Comparison of ENCODE assay signal across 9 mouse cellular contexts in the genomic region with DNA sequence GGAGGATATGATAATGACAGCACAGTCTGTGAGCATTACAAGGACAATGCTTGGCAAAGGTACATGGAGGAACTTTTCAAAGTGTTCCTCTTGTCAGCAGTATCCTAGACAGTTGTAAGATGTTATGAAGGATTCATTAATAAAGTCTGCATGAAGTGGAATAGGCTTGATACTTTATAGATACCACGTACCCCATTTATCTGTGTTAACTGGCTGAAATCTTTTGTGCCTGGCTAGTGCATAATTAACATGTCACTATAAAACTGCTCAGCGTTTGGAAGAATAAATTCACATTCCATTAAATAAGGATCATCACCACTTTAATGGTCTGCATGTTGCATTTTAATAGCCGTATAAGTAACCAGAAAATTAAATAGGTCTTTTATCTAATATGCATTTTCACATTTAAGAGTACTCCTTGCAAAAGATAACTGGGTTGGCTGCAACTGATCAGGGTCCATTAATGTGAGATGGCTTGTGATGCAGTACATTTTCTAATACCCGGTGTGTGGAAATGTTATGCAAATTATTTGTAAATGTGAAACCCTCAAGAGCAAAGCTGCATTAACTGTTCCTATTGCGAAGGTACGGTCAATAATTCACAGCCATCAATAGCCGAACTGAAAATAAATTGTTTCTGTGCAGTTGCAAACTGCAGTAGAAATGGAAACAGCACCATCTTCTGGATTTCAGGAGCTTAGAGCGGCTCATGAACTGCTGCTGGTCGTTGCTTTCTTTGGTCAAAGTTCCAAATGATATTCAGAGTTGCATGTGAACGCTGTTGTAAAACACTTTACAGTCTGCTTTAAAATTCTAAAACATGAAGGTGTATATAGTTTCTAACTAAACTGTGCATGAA.
DNase-seq lines count a peak whose midpoint lies in the region; ATAC-seq and TF ChIP-seq lines count a peak whose summit lies in the region.
"Had no signal": no experiment of that assay in that cellular context is flagged by ENCODE, and none has a peak within 500 bp of the region (broad histone marks: within the 10 kb centered on the region; RNA-seq: fewer than 3 reads in every experiment).

No protein-coding gene starts in this region.

- peak; percentile 92 for ATAC-seq in frontal cortex, adult (ENCODE audit: low TSS enrichment)
- ATAC-seq in forebrain, embryonic 15.5 days (replicated peaks): peak; percentile 74; the same call in 1 of the 2 replicates
- no peak for ATAC-seq in limb, embryonic 14.5 days (ENCODE audit: low FRiP score, low read depth)

- H3K79me2 ChIP-seq in C2C12 (ENCODE audit: control insufficient read depth, insufficient read depth): no peaks in the 10 kb centered on the region

- whole genome bisulfite sequencing in forebrain, embryonic 15.5 days: 40% methylated on average over 10 of the region's 10 CpGs
- WGBS in limb, embryonic 14.5 days: 32% methylated on average over 10 of the region's 10 CpGs

- no peaks in the 10 kb centered on the region for H3K79me3 ChIP-seq in C2C12 (ENCODE audit: low read depth)

- TF ChIP-seq CTCF in C2C12 (IDR thresholded peaks at IDR 0.05; ENCODE audit: control insufficient read depth, insufficient read depth, insufficient read length): peak; percentile 40

- TF ChIP-seq POLR2A in limb, embryonic 14.5 days (IDR thresholded peaks at IDR 0.05; ENCODE audit: borderline replicate concordance, extremely low read depth, insufficient read depth, insufficient read length): no peak

- H3K27ac ChIP-seq in forebrain, embryonic 15.5 days (replicated peaks): no peak overlapping the region
- no peak overlapping the region for H3K27ac ChIP-seq in limb, embryonic 14.5 days (replicated peaks; ENCODE audit: low read depth, low read length)
- H3K27ac ChIP-seq: limb, embryonic 15.5 days had no signal

- no peaks in the 10 kb centered on the region for H3K9me3 ChIP-seq in forebrain, embryonic 15.5 days
- no peaks in the 10 kb centered on the region for H3K9me3 ChIP-seq in limb, embryonic 14.5 days (ENCODE audit: control insufficient read depth, low read length)
- H3K9me3 ChIP-seq: limb, embryonic 15.5 days had no signal

- H3K4me1 ChIP-seq in forebrain, embryonic 15.5 days: no peaks in the 10 kb centered on the region
- no peaks in the 10 kb centered on the region for H3K4me1 ChIP-seq in limb, embryonic 14.5 days (ENCODE audit: control insufficient read depth, insufficient read depth, low read length)
- H3K4me1 ChIP-seq: limb, embryonic 15.5 days had no signal

- H3K4me3 ChIP-seq in C2C12 (ENCODE audit: insufficient read depth, poor library complexity, severe bottlenecking): no peak overlapping the region
- H3K4me3 ChIP-seq in forebrain, embryonic 15.5 days: peak overlapping the region; percentile 19
- H3K4me3 ChIP-seq in limb, embryonic 14.5 days (replicated peaks; ENCODE audit: low read length): 0 out of 2 replicates have a peak overlapping the region, but pooled peaks have one; percentile 11
- H3K4me3 ChIP-seq: limb, embryonic 15.5 days had no signal

- no peaks in the 10 kb centered on the region for H3K36me3 ChIP-seq in C2C12 (ENCODE audit: control insufficient read depth, insufficient read depth)
- no peaks in the 10 kb centered on the region for H3K36me3 ChIP-seq in forebrain, embryonic 15.5 days
- no peaks in the 10 kb centered on the region for H3K36me3 ChIP-seq in limb, embryonic 14.5 days (ENCODE audit: control insufficient read depth, insufficient read depth, low read length)
- H3K36me3 ChIP-seq: limb, embryonic 15.5 days had no signal

- no peak overlapping the region for H3ac ChIP-seq in C2C12 (ENCODE audit: control insufficient read depth, insufficient read length, low read depth)

- peak overlapping the region; percentile 26 for H3K4me2 ChIP-seq in forebrain, embryonic 15.5 days (replicated peaks)
- peak overlapping the region; percentile 31; the same call in 1 of the 2 replicates for H3K4me2 ChIP-seq in limb, embryonic 14.5 days (replicated peaks; ENCODE audit: low read depth, low read length, severe bottlenecking)
- H3K4me2 ChIP-seq: limb, embryonic 15.5 days had no signal

- DNase-seq in frontal cortex, postnatal 10 days (ENCODE audit: low spot score in 2 of 2): no peak
- DNase-seq in limb, embryonic 14.5 days (ENCODE audit: low spot score): peak; percentile 31
- no peak for DNase-seq in adrenal gland, adult (ENCODE audit: inconsistent age in 2 of 2, low spot score in 1 of 2)
- no peak for DNase-seq in urinary bladder, adult 2 months (ENCODE audit: low spot score)
- DNase-seq in urinary bladder, postnatal 36 days (ENCODE audit: low spot score in 2 of 2): no peak

- no peaks in the 10 kb centered on the region for H3K27me3 ChIP-seq in C2C12 (ENCODE audit: control insufficient read depth, insufficient read depth, insufficient read length)
- no peaks in the 10 kb centered on the region for H3K27me3 ChIP-seq in forebrain, embryonic 15.5 days
- no peaks in the 10 kb centered on the region for H3K27me3 ChIP-seq in limb, embryonic 14.5 days (ENCODE audit: control insufficient read depth, insufficient read depth, low read length)
- H3K27me3 ChIP-seq: limb, embryonic 15.5 days had no signal

- H3K9ac ChIP-seq in forebrain, embryonic 15.5 days (replicated peaks): no peak overlapping the region
- H3K9ac ChIP-seq in limb, embryonic 14.5 days (ENCODE audit: low read depth, low read length, severe bottlenecking): no peak overlapping the region
- H3K9ac ChIP-seq: limb, embryonic 15.5 days had no signal

TF ChIP-seq in C2C12, 6 proteins besides CTCF, POLR2A, EP300 and RAD21:
- TF ChIP-seq FOSL1 (IDR thresholded peaks at IDR 0.05; ENCODE audit: insufficient read depth, low read length, poor library complexity, severe bottlenecking) (no peak), MAX (IDR thresholded peaks at IDR 0.05) (no peak), USF1 (IDR thresholded peaks at IDR 0.05; ENCODE audit: low read depth) (no peak), MYOG (IDR thresholded peaks at IDR 0.05; ENCODE audit: control insufficient read depth, extremely low read depth, insufficient read length) (no peak), MYOD1 (IDR thresholded peaks at IDR 0.05; ENCODE audit: control insufficient read depth, insufficient read length, low read depth) (no peak), CEBPB (IDR thresholded peaks at IDR 0.05; ENCODE audit: low read depth) (no peak)
